Mouse (Mus musculus): ENCODE data around the gene Entpd8. TPM values are rescaled to one million over a fixed set of nuclear protein-coding genes. Genes with fewer than 3 reads are reported as not detected.
A peak's percentile ranks its signal among the peaks of the same experiment; 100 is the strongest.

Gene Entpd8
- total RNA-seq, 1 experiment: not detected

DNA sequence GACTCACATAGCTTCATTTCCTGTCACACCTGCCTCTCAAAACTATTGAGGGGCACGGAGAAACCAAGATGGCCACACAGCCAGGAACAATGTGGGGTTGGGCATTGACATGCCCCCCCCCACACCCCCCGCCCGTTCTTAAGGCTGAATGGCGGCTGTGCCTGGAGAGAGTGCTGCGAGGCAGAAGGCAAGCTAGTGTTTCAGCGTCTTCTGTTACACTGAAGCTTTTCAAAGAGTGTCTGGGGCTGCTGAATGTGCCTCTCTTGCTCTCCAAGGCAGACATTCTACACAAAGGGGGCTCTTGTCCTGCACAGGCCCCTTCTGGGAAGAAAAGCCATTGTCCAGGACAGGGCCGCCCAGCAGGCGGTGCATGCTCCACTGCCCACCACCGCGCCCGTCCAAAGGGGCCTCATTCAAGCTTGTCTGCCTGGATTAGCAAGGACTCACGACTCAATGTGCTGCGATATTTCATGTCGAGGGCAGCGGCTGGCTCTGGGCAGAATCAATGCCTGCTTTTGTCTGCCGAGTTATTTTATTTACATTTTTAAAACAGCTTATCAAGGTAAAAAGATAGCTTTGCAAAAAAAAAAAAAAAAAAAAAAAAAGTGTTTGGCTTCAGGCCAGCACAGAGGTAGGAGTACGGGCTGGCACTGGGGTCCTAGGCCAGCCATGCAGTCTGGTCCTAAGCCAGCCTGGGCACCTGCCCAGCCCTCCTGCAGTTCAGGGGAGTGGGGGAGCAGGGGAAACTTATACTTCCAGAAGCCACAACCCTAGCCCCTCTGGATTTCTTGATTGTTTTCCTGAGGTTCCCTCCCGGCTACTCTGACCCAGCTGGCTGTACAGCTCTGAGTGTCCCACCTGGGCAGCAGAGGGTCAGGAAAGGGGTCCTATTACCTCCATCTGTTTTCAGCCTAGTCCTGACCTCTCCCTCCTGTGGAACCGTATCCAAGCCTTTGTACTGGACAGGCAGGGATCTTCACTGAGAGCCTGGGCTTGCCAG, 46.2 kb downstream of the Entpd8 start:
- Histone ChIP-seq H3K9ac (ENCODE audit: insufficient read depth, low read depth, low read length, poor library complexity, severe bottlenecking) (no peak overlapping the region; the same call in 1 of the 2 replicates), H3K36me3 (ENCODE audit: control insufficient read depth, insufficient read depth, low read length, poor library complexity, severe bottlenecking) (no peaks in the 10 kb centered on the region), H3K27ac (ENCODE audit: insufficient read depth, low read depth, low read length, poor library complexity, severe bottlenecking) (no peak overlapping the region), H3K4me1 (ENCODE audit: control insufficient read depth in 2 of 2, insufficient read depth in 2 of 2, low read length in 2 of 2, poor library complexity in 1 of 2) (no peaks in the 10 kb centered on the region; a peak in 2 of 4 replicates), H3K9me3 (ENCODE audit: control insufficient read depth, insufficient read depth, low read depth, low read length) (no peaks in the 10 kb centered on the region), H3K4me3 (ENCODE audit: insufficient read depth in 1 of 2, low read depth in 1 of 2, low read length in 2 of 2, poor library complexity in 1 of 2, severe bottlenecking in 1 of 2) (no peak overlapping the region)
- TF ChIP-seq HCFC1 (IDR thresholded peaks at IDR 0.05; ENCODE audit: borderline replicate concordance, insufficient read depth, low read length): no peak
- no peak for TF ChIP-seq ZC3H11A (IDR thresholded peaks at IDR 0.05; ENCODE audit: borderline replicate concordance, low read depth, low read length)
- no peak for TF ChIP-seq CHD2 (IDR thresholded peaks at IDR 0.05; ENCODE audit: low read depth, low read length)
- TF ChIP-seq ZNF384 (IDR thresholded peaks at IDR 0.05; ENCODE audit: low read depth, low read length): no peak
- TF ChIP-seq MAFK (IDR thresholded peaks at IDR 0.05; ENCODE audit: insufficient read depth, low read depth, low read length): no peak
- in situ Hi-C loops (cut with MboI; ENCODE audit: low sequenced_read_pairs in 2 of 2, unreplicated experiment in 2 of 2): no loop called here
- DNase-seq (ENCODE audit: low read depth, low spot score): no peak

DNA sequence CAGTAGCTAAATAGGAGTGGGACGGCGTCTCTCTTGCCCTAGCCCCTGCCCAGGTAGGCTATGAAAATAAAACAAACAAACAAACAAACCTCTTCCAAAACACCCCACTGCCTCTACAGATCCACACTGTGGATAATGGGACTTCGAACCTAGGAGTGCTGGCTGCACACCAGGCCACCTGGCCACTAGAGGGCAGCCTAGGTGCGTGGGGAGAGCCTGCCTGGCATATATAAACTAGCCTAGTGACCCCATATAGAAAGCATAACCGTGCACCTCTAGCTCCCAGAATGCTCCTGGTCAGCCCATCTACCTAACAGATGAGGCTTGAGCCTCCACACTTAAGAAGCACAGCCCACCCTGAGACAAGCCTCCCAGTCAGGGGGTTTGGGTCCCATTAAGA, 47.1 kb downstream of the Entpd8 start:
- H3K9ac ChIP-seq (ENCODE audit: insufficient read depth, low read depth, low read length, poor library complexity, severe bottlenecking): no peak overlapping the region
- no peaks in the 10 kb centered on the region for H3K36me3 ChIP-seq (ENCODE audit: control insufficient read depth, insufficient read depth, low read length, poor library complexity, severe bottlenecking)
- no peak overlapping the region for H3K4me3 ChIP-seq (ENCODE audit: insufficient read depth in 1 of 2, low read depth in 1 of 2, low read length in 2 of 2, poor library complexity in 1 of 2, severe bottlenecking in 1 of 2)
- no peaks in the 10 kb centered on the region; a peak in 2 of 4 replicates for H3K4me1 ChIP-seq (ENCODE audit: control insufficient read depth in 2 of 2, insufficient read depth in 2 of 2, low read length in 2 of 2, poor library complexity in 1 of 2)
- in situ Hi-C loops (cut with MboI; ENCODE audit: low sequenced_read_pairs in 2 of 2, unreplicated experiment in 2 of 2): no loop called here
- no peaks in the 10 kb centered on the region for H3K9me3 ChIP-seq (ENCODE audit: control insufficient read depth, insufficient read depth, low read depth, low read length)
- DNase-seq (ENCODE audit: low read depth, low spot score): peak; percentile 46
- TF ChIP-seq CHD2 (IDR thresholded peaks at IDR 0.05; ENCODE audit: low read depth, low read length): no peak
- TF ChIP-seq ZC3H11A (IDR thresholded peaks at IDR 0.05; ENCODE audit: borderline replicate concordance, low read depth, low read length): peak; percentile 54
- H3K27ac ChIP-seq (ENCODE audit: insufficient read depth, low read depth, low read length, poor library complexity, severe bottlenecking): no peak overlapping the region

DNA sequence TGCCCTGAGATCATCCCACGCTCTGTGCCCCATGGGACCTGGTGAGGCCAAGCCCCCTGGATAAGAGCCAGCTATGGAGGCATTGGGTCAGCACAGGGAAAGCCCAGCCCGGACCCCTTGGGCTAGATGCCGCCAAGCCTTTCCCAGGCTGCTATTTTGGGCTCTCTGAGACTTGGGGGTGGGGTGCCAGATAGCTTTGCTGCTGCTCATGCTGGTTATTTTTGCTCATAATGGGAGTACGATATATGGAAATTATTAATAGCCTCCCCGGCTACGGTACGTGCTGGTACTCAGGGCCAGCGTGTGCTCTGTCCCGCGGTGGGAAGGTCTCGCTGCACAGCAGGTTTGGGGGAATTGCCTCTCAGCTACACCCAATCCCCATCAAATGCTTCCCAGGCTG, 48.0 kb downstream of the Entpd8 start:
- H3K27ac ChIP-seq (ENCODE audit: insufficient read depth, low read depth, low read length, poor library complexity, severe bottlenecking): no peak overlapping the region
- TF ChIP-seq ZC3H11A (IDR thresholded peaks at IDR 0.05; ENCODE audit: borderline replicate concordance, low read depth, low read length) (no peak), MAFK (IDR thresholded peaks at IDR 0.05; ENCODE audit: insufficient read depth, low read depth, low read length) (no peak), HCFC1 (IDR thresholded peaks at IDR 0.05; ENCODE audit: borderline replicate concordance, insufficient read depth, low read length) (no peak), CHD2 (IDR thresholded peaks at IDR 0.05; ENCODE audit: low read depth, low read length) (no peak), ZNF384 (IDR thresholded peaks at IDR 0.05; ENCODE audit: low read depth, low read length) (no peak)
- H3K4me1 ChIP-seq (ENCODE audit: control insufficient read depth in 2 of 2, insufficient read depth in 2 of 2, low read length in 2 of 2, poor library complexity in 1 of 2): no peaks in the 10 kb centered on the region; a peak in 2 of 4 replicates
- in situ Hi-C loops (cut with MboI; ENCODE audit: low sequenced_read_pairs in 2 of 2, unreplicated experiment in 2 of 2): no loop called here
- H3K4me3 ChIP-seq (ENCODE audit: insufficient read depth in 1 of 2, low read depth in 1 of 2, low read length in 2 of 2, poor library complexity in 1 of 2, severe bottlenecking in 1 of 2): no peak overlapping the region
- H3K9ac ChIP-seq (ENCODE audit: insufficient read depth, low read depth, low read length, poor library complexity, severe bottlenecking): no peak overlapping the region
- no peaks in the 10 kb centered on the region for H3K9me3 ChIP-seq (ENCODE audit: control insufficient read depth, insufficient read depth, low read depth, low read length)
- no peak for DNase-seq (ENCODE audit: low read depth, low spot score)
- H3K36me3 ChIP-seq (ENCODE audit: control insufficient read depth, insufficient read depth, low read length, poor library complexity, severe bottlenecking): no peaks in the 10 kb centered on the region

DNA sequence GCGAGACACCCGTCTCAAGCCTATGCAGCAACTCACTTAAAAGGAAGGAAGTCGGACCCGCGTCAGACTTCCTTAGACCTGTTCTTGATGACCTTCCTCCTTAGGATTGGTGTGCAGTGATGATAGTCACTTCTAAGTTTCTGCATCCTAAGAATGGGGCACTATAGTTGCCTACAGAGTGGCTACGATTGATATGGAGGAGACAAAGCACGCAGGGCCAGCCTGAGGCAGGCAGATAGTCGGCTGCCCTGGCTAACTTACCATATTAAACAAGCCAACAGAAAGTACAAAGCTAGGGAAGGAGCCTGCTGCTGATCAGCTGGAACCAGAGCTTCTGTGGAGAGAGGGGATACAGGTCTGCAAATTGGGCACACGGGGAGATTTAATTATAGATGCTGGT, 51.5 kb downstream of the Entpd8 start:
- Histone ChIP-seq H3K4me3 (ENCODE audit: insufficient read depth in 1 of 2, low read depth in 1 of 2, low read length in 2 of 2, poor library complexity in 1 of 2, severe bottlenecking in 1 of 2) (no peak overlapping the region), H3K36me3 (ENCODE audit: control insufficient read depth, insufficient read depth, low read length, poor library complexity, severe bottlenecking) (no peaks in the 10 kb centered on the region), H3K27ac (ENCODE audit: insufficient read depth, low read depth, low read length, poor library complexity, severe bottlenecking) (no peak overlapping the region), H3K9ac (ENCODE audit: insufficient read depth, low read depth, low read length, poor library complexity, severe bottlenecking) (no peak overlapping the region), H3K4me1 (ENCODE audit: control insufficient read depth in 2 of 2, insufficient read depth in 2 of 2, low read length in 2 of 2, poor library complexity in 1 of 2) (no peaks in the 10 kb centered on the region), H3K9me3 (ENCODE audit: control insufficient read depth, insufficient read depth, low read depth, low read length) (no peaks in the 10 kb centered on the region)
- DNase-seq (ENCODE audit: low read depth, low spot score): no peak
- TF ChIP-seq CHD2 (IDR thresholded peaks at IDR 0.05; ENCODE audit: low read depth, low read length) (no peak), ZC3H11A (IDR thresholded peaks at IDR 0.05; ENCODE audit: borderline replicate concordance, low read depth, low read length) (no peak), HCFC1 (IDR thresholded peaks at IDR 0.05; ENCODE audit: borderline replicate concordance, insufficient read depth, low read length) (no peak)
- in situ Hi-C loops (cut with MboI; ENCODE audit: low sequenced_read_pairs in 2 of 2, unreplicated experiment in 2 of 2): no loop called here

Other genes starting within 250 kb of the Entpd8 start
- gene Ehmt1, start 160.7 kb upstream of the Entpd8 start, total RNA-seq (2012; rRNA removed): 55.1 and 64.1 TPM in 2 replicates
- gene Arrdc1, start 145.1 kb upstream of the Entpd8 start, total RNA-seq (2012; rRNA removed): 14.4 and 23.8 TPM in 2 replicates
- 47.8 and 50.2 TPM in 2 replicates for gene Zmynd19, start 130.5 kb upstream of the Entpd8 start, total RNA-seq (2012; rRNA removed)
- gene Dph7, start 117.9 kb upstream of the Entpd8 start, total RNA-seq (2012; rRNA removed): 23.7 and 30.2 TPM in 2 replicates
- gene Mrpl41, start 105.2 kb upstream of the Entpd8 start, total RNA-seq (2012; rRNA removed): 29.2 and 38.3 TPM in 2 replicates
- gene Pnpla7, start 104.3 kb upstream of the Entpd8 start, total RNA-seq (2012; rRNA removed): 20.2 and 29.6 TPM in 2 replicates
- 9.3 and 10.4 TPM in 2 replicates for gene Nsmf, start 25.9 kb upstream of the Entpd8 start, total RNA-seq (2012; rRNA removed)
- gene Noxa1, start 14.8 kb downstream of the Entpd8 start, total RNA-seq (2012; rRNA removed): 0.22 TPM in 1 of 2 replicates, not detected in the other
- gene Nrarp, start 100.5 kb downstream of the Entpd8 start, total RNA-seq (2012; rRNA removed): 1.9 and 2.1 TPM in 2 replicates
- gene Tor4a, start 116.6 kb downstream of the Entpd8 start, total RNA-seq (2012; rRNA removed): 11.1 and 17.0 TPM in 2 replicates
- 50.9 and 60.9 TPM in 2 replicates for gene Nelfb, start 131.2 kb downstream of the Entpd8 start, total RNA-seq (2012; rRNA removed)
- gene Stpg3, start 134.3 kb downstream of the Entpd8 start, total RNA-seq (2012; rRNA removed): 0.45 and 1.1 TPM in 2 replicates
- 0.49 and 0.74 TPM in 2 replicates for gene Fam166a, start 138.4 kb downstream of the Entpd8 start, total RNA-seq (2012; rRNA removed)
- gene Tubb4b, start 144.4 kb downstream of the Entpd8 start, total RNA-seq (2012; rRNA removed): 745 and 819 TPM in 2 replicates
- gene Slc34a3, start 154.1 kb downstream of the Entpd8 start, total RNA-seq (2012; rRNA removed): 0.67 and 1.8 TPM in 2 replicates
- gene Rnf224, start 156.5 kb downstream of the Entpd8 start, total RNA-seq (2012; rRNA removed): 0.18 and 0.21 TPM in 2 replicates
- 4.8 and 6.1 TPM in 2 replicates for gene Rnf208, start 162.0 kb downstream of the Entpd8 start, total RNA-seq (2012; rRNA removed)
- 0.58 and 0.63 TPM in 2 replicates for gene Cysrt1, start 162.1 kb downstream of the Entpd8 start, total RNA-seq (2012; rRNA removed)
- 14.5 and 32.9 TPM in 2 replicates for gene AL732309.1, start 166.6 kb downstream of the Entpd8 start, total RNA-seq (2012; rRNA removed)
- 20.2 and 27.8 TPM in 2 replicates for gene Tmem203, start 175.1 kb downstream of the Entpd8 start, total RNA-seq (2012; rRNA removed)
- 21.6 and 31.4 TPM in 2 replicates for gene Tprn, start 182.3 kb downstream of the Entpd8 start, total RNA-seq (2012; rRNA removed)
- gene Ssna1, start 192.1 kb downstream of the Entpd8 start, total RNA-seq (2012; rRNA removed): 52.4 and 70.6 TPM in 2 replicates
- gene Anapc2, start 192.2 kb downstream of the Entpd8 start, total RNA-seq (2012; rRNA removed): 25.2 and 30.8 TPM in 2 replicates
- gene Tmem210, start 207.8 kb downstream of the Entpd8 start, total RNA-seq (2012; rRNA removed): not detected in 2 replicates
- 0.21 TPM in 1 of 2 replicates, not detected in the other for gene Lrrc26, start 209.6 kb downstream of the Entpd8 start, total RNA-seq (2012; rRNA removed)
- 2.5 and 8.3 TPM in 2 replicates for gene Grin1, start 238.9 kb downstream of the Entpd8 start, total RNA-seq (2012; rRNA removed)

Measured in ES-E14 (cell line).